In genomic region chr2:12004330-12004729, GRCm38 (mm10) we compare ENCODE assay signal across 16 mouse cellular contexts.
DNase-seq lines count a peak whose midpoint lies in the region; ATAC-seq and TF ChIP-seq lines count a peak whose summit lies in the region.
"Had no signal": no experiment of that assay in that cellular context is flagged by ENCODE, and none has a peak within 500 bp of the region (broad histone marks: within the 10 kb centered on the region; RNA-seq: fewer than 3 reads in every experiment).

No protein-coding gene starts in this region.

- no peaks in the 10 kb centered on the region for H3K9me3 ChIP-seq in kidney, embryonic 16.5 days (ENCODE audit: low read length)
- H3K9me3 ChIP-seq: embryonic facial prominence, embryonic 12.5 days; forebrain, embryonic 15.5 days; midbrain, embryonic 10.5 days; neural tube, embryonic 12.5 days had no signal

- H3K27ac ChIP-seq in kidney, embryonic 16.5 days (ENCODE audit: low read length) = peak overlapping the region; percentile 19
- H3K27ac ChIP-seq: embryonic facial prominence, embryonic 12.5 days; forebrain, embryonic 15.5 days; midbrain, embryonic 10.5 days; neural tube, embryonic 12.5 days; stomach, postnatal 0 days had no signal

- peaks cover 2% of the 10 kb centered on the region; the same call in 1 of the 2 replicates for H3K4me1 ChIP-seq in lung, adult 2 months (ENCODE audit: control insufficient read depth, insufficient read depth, low read length)
- peaks cover 29% of the 10 kb centered on the region for H3K4me1 ChIP-seq in kidney, embryonic 16.5 days (ENCODE audit: insufficient read depth, low read length)
- H3K4me1 ChIP-seq: embryonic facial prominence, embryonic 12.5 days; forebrain, embryonic 15.5 days; midbrain, embryonic 10.5 days; neural tube, embryonic 12.5 days had no signal

- no peak overlapping the region for H3K9ac ChIP-seq in kidney, embryonic 16.5 days (replicated peaks; ENCODE audit: low read length)
- H3K9ac ChIP-seq: embryonic facial prominence, embryonic 12.5 days; forebrain, embryonic 15.5 days; neural tube, embryonic 12.5 days had no signal

- no peak overlapping the region for H3K4me3 ChIP-seq in lung, adult 2 months (replicated peaks; ENCODE audit: extremely low read depth, low read depth, low read length)
- H3K4me3 ChIP-seq in kidney, embryonic 16.5 days (ENCODE audit: low read length) = no peak overlapping the region
- H3K4me3 ChIP-seq: embryonic facial prominence, embryonic 12.5 days; forebrain, embryonic 15.5 days; midbrain, embryonic 10.5 days; neural tube, embryonic 12.5 days had no signal

- peak; percentile 81 for DNase-seq in heart, adult 11 months
- DNase-seq in heart, adult 8-10 months (ENCODE audit: low spot score) = no peak
- DNase-seq in lung, postnatal 14 days = peak; percentile 27
- DNase-seq in lung, adult 2 months = no peak
- peak; percentile 15 for DNase-seq in lung, postnatal 36 days
- DNase-seq in thymus, postnatal 36 days = no peak
- DNase-seq: layer of hippocampus, adult 9-11 months had no signal

- H3K36me3 ChIP-seq in kidney, embryonic 16.5 days (ENCODE audit: insufficient read depth, low read length) = no peaks in the 10 kb centered on the region
- H3K36me3 ChIP-seq: embryonic facial prominence, embryonic 12.5 days; forebrain, embryonic 15.5 days; midbrain, embryonic 10.5 days; neural tube, embryonic 12.5 days had no signal

- no peak overlapping the region for H3K4me2 ChIP-seq in kidney, embryonic 16.5 days (replicated peaks; ENCODE audit: low read depth, low read length)
- H3K4me2 ChIP-seq: embryonic facial prominence, embryonic 12.5 days; forebrain, embryonic 15.5 days; neural tube, embryonic 12.5 days had no signal

- WGBS in lung, adult 2 months = 13% methylated on average over 4 of the region's 4 CpGs
- 7% methylated on average over 4 of the region's 4 CpGs for WGBS in kidney, embryonic 16.5 days

- no peak for TF ChIP-seq CTCF in lung, adult 2 months (IDR thresholded peaks at IDR 0.05; ENCODE audit: insufficient read depth, low read length)

- no peak for TF ChIP-seq POLR2A in lung, adult 2 months (IDR thresholded peaks at IDR 0.05; ENCODE audit: borderline replicate concordance, extremely low read depth, low read depth, low read length)

- peak; percentile 73 for ATAC-seq in kidney, embryonic 16.5 days (ENCODE audit: low FRiP score, low TSS enrichment)
- ATAC-seq in megakaryocyte, adult 5-6 weeks (ENCODE audit: poor library complexity, severe bottlenecking) = no peak
- ATAC-seq: forebrain, embryonic 15.5 days; hindbrain, embryonic 16.5 days; intestine, postnatal 0 days had no signal

- no peaks in the 10 kb centered on the region for H3K27me3 ChIP-seq in kidney, embryonic 16.5 days (ENCODE audit: insufficient read depth, low read length)
- H3K27me3 ChIP-seq: embryonic facial prominence, embryonic 12.5 days; forebrain, embryonic 15.5 days; neural tube, embryonic 12.5 days had no signal

Comparison
In these comparisons a context has a peak if more than half of its experiments do, and no peak if none do; other contexts are left out.
1. DNase-seq: peak in heart, adult 11 months (single experiment), lung, postnatal 14 days (single experiment) and lung, postnatal 36 days (single experiment); none in heart, adult 8-10 months (single experiment), lung, adult 2 months (single experiment) and thymus, postnatal 36 days (0 of 2).